11 mouse cellular contexts compared by ENCODE assay signal in genomic region chr5:64345181-64345735, GRCm38 (mm10).
DNase-seq lines count a peak whose midpoint lies in the region; ATAC-seq and TF ChIP-seq lines count a peak whose summit lies in the region.
"Had no signal": no experiment of that assay in that cellular context is flagged by ENCODE, and none has a peak within 500 bp of the region (broad histone marks: within the 10 kb centered on the region; RNA-seq: fewer than 3 reads in every experiment).

No protein-coding gene starts in this region.

- H3K4me2 ChIP-seq in hindbrain, embryonic 12.5 days (replicated peaks): no peak overlapping the region
- peak overlapping the region; percentile 24; the same call in 1 of the 2 replicates for H3K4me2 ChIP-seq in midbrain, embryonic 14.5 days (ENCODE audit: low read length)
- H3K4me2 ChIP-seq: neural tube, embryonic 12.5 days had no signal

- H3K4me1 ChIP-seq in hindbrain, embryonic 12.5 days: peaks cover 23% of the 10 kb centered on the region
- H3K4me1 ChIP-seq in midbrain, embryonic 14.5 days (ENCODE audit: control insufficient read depth, insufficient read depth, low read length): peaks cover 18% of the 10 kb centered on the region

- intact Hi-C loops in gastrocnemius, adult 2 months (cut with DNase I): no loop called here
- intact Hi-C loops in left cerebral cortex, postnatal 10 days (cut with DNase I): no loop called here

- H3K9ac ChIP-seq in hindbrain, embryonic 12.5 days: no peak overlapping the region
- no peak overlapping the region for H3K9ac ChIP-seq in midbrain, embryonic 14.5 days (replicated peaks; ENCODE audit: low read length)
- H3K9ac ChIP-seq: neural tube, embryonic 12.5 days had no signal

- no peaks in the 10 kb centered on the region for H3K27me3 ChIP-seq in hindbrain, embryonic 12.5 days
- H3K27me3 ChIP-seq in midbrain, embryonic 14.5 days (ENCODE audit: control insufficient read depth, insufficient read depth, low read length): no peaks in the 10 kb centered on the region
- H3K27me3 ChIP-seq: neural tube, embryonic 12.5 days had no signal

- no peak overlapping the region for H3K4me3 ChIP-seq in gastrocnemius, adult 2 months
- H3K4me3 ChIP-seq in hindbrain, embryonic 12.5 days: no peak overlapping the region
- no peak overlapping the region for H3K4me3 ChIP-seq in midbrain, embryonic 14.5 days (replicated peaks; ENCODE audit: low read depth, low read length)
- H3K4me3 ChIP-seq: neural tube, embryonic 12.5 days had no signal

- TF ChIP-seq CTCF in gastrocnemius, adult 2 months (IDR thresholded peaks at IDR 0.05): no peak

- no peak for DNase-seq in gastrocnemius, adult 2 months
- no peak for DNase-seq in gastrocnemius, adult 18-20 months (ENCODE audit: low spot score)
- DNase-seq in large intestine, adult 2 months (ENCODE audit: low read depth, low spot score): peak; percentile 94
- peak; percentile 76 for DNase-seq in midbrain, embryonic 14.5 days
- no peak for DNase-seq in right cerebral cortex, postnatal 14 days
- no peak for DNase-seq in T-cell, adult 2 months (ENCODE audit: low spot score)
- no peak for DNase-seq in left cerebral cortex, postnatal 10 days (ENCODE audit: extremely low spot score in 1 of 2, low spot score in 2 of 2)
- DNase-seq: cerebellum, adult 11-12 months had no signal

- WGBS in hindbrain, embryonic 12.5 days: 47% methylated on average over 16 of the region's 16 CpGs
- WGBS in large intestine, adult 2 months: 31% methylated on average over 16 of the region's 16 CpGs
- WGBS in midbrain, embryonic 14.5 days: 41% methylated on average over 16 of the region's 16 CpGs

- no peaks in the 10 kb centered on the region for H3K9me3 ChIP-seq in hindbrain, embryonic 12.5 days (replicated peaks)
- H3K9me3 ChIP-seq in midbrain, embryonic 14.5 days (ENCODE audit: control insufficient read depth, low read length): no peaks in the 10 kb centered on the region
- H3K9me3 ChIP-seq: neural tube, embryonic 12.5 days had no signal

- peak; percentile 64 for ATAC-seq in hindbrain, embryonic 12.5 days (ENCODE audit: low FRiP score)
- peak; percentile 60; the same call in 1 of the 2 replicates for ATAC-seq in midbrain, embryonic 14.5 days (ENCODE audit: low FRiP score, low TSS enrichment)
- ATAC-seq: CD4-positive, CD25-positive, alpha-beta regulatory T cell, adult 4 months had no signal

- peak overlapping the region; percentile 68 for H3K27ac ChIP-seq in gastrocnemius, adult 2 months
- H3K27ac ChIP-seq in hindbrain, embryonic 12.5 days: peak overlapping the region; percentile 40
- peak overlapping the region; percentile 66 for H3K27ac ChIP-seq in midbrain, embryonic 14.5 days (replicated peaks; ENCODE audit: low read depth, low read length)
- H3K27ac ChIP-seq: neural tube, embryonic 12.5 days had no signal

- peaks cover 5% of the 10 kb centered on the region for H3K36me3 ChIP-seq in hindbrain, embryonic 12.5 days
- H3K36me3 ChIP-seq in midbrain, embryonic 14.5 days (ENCODE audit: control insufficient read depth, insufficient read depth, low read length): peaks cover 4% of the 10 kb centered on the region; the same call in 1 of the 2 replicates

Comparison
In these comparisons a context has a peak if more than half of its experiments do, and no peak if none do; other contexts are left out.
1. DNase-seq: peak in large intestine, adult 2 months (single experiment) and midbrain, embryonic 14.5 days (single experiment); none in gastrocnemius, adult 2 months (single experiment), gastrocnemius, adult 18-20 months (single experiment), right cerebral cortex, postnatal 14 days (single experiment), T-cell, adult 2 months (single experiment) and left cerebral cortex, postnatal 10 days (0 of 2).
2. Peak in every context shown above with its lines, with median percentiles within 50 percentile points of each other: H3K27ac ChIP-seq.